Mouse (Mus musculus): Measurements from ENCODE around the gene Tbc1d2.
"Not testable (repeated sequence)": the region's sequence is repeated elsewhere in the genome, so short reads cannot be mapped to it uniquely, and the experiment has no call there.

Tbc1d2 gene

GRCm38 (mm10) chr4:46642924-46643675, 6.9 kb downstream of the Tbc1d2 start:
- DNase-seq (ENCODE audit: low read depth, low spot score), result no peak

- DNase-seq (ENCODE audit: low read depth, low spot score), result no peak
Observed at GRCm38 (mm10) chr4:46641283-46641682, 8.7 kb downstream of the Tbc1d2 start.

- DNase-seq (ENCODE audit: low read depth, low spot score), result no peak
Observed at GRCm38 (mm10) chr4:46639866-46640265, 10.1 kb downstream of the Tbc1d2 start.

GRCm38 (mm10) chr4:46637250-46637649, 12.8 kb downstream of the Tbc1d2 start:
- not testable (repeated sequence) for DNase-seq (ENCODE audit: low read depth, low spot score)

- DNase-seq (ENCODE audit: low read depth, low spot score), result no peak
Observed at GRCm38 (mm10) chr4:46635702-46636430, 14.1 kb downstream of the Tbc1d2 start.

GRCm38 (mm10) chr4:46634881-46635280, 15.1 kb downstream of the Tbc1d2 start:
- no peak for DNase-seq (ENCODE audit: low read depth, low spot score)

GRCm38 (mm10) chr4:46633565-46633964, 16.4 kb downstream of the Tbc1d2 start:
- not testable (repeated sequence) for DNase-seq (ENCODE audit: low read depth, low spot score)

- DNase-seq (ENCODE audit: low read depth, low spot score), result no peak
Observed at GRCm38 (mm10) chr4:46632465-46632864, 17.5 kb downstream of the Tbc1d2 start.

GRCm38 (mm10) chr4:46630390-46630789, 19.6 kb downstream of the Tbc1d2 start:
- no peak for DNase-seq (ENCODE audit: low read depth, low spot score)

- DNase-seq (ENCODE audit: low read depth, low spot score), result no peak
Observed at GRCm38 (mm10) chr4:46628873-46629272, 21.1 kb downstream of the Tbc1d2 start.

- DNase-seq (ENCODE audit: low read depth, low spot score), result no peak
Observed at GRCm38 (mm10) chr4:46628081-46628480, 21.9 kb downstream of the Tbc1d2 start.

- no peak for DNase-seq (ENCODE audit: low read depth, low spot score)
Observed at GRCm38 (mm10) chr4:46625101-46625500, 24.9 kb downstream of the Tbc1d2 start.

- DNase-seq (ENCODE audit: low read depth, low spot score), result no peak
Observed at GRCm38 (mm10) chr4:46623007-46623406, 27.0 kb downstream of the Tbc1d2 start.

GRCm38 (mm10) chr4:46620946-46621345, 29.1 kb downstream of the Tbc1d2 start:
- DNase-seq (ENCODE audit: low read depth, low spot score), result no peak

- no peak for DNase-seq (ENCODE audit: low read depth, low spot score)
Observed at GRCm38 (mm10) chr4:46620330-46620729, 29.7 kb downstream of the Tbc1d2 start.

GRCm38 (mm10) chr4:46618196-46618817, 31.7 kb downstream of the Tbc1d2 start:
- DNase-seq (ENCODE audit: low read depth, low spot score), result no peak

- no peak for DNase-seq (ENCODE audit: low read depth, low spot score)
Observed at GRCm38 (mm10) chr4:46617408-46617807, 32.6 kb downstream of the Tbc1d2 start.

- DNase-seq (ENCODE audit: low read depth, low spot score), result no peak
Observed at GRCm38 (mm10) chr4:46614641-46615040, 35.4 kb downstream of the Tbc1d2 start.

GRCm38 (mm10) chr4:46613618-46614017, 36.4 kb downstream of the Tbc1d2 start:
- no peak for DNase-seq (ENCODE audit: low read depth, low spot score)

- DNase-seq (ENCODE audit: low read depth, low spot score), result peak; percentile 80
Observed at GRCm38 (mm10) chr4:46611181-46611580, 38.8 kb downstream of the Tbc1d2 start.

- no peak for DNase-seq (ENCODE audit: low read depth, low spot score)
Observed at GRCm38 (mm10) chr4:46607601-46608000, 42.4 kb downstream of the Tbc1d2 start.

GRCm38 (mm10) chr4:46605451-46605850, 44.6 kb downstream of the Tbc1d2 start:
- no peak for DNase-seq (ENCODE audit: low read depth, low spot score)

GRCm38 (mm10) chr4:46602704-46603103, 47.3 kb downstream of the Tbc1d2 start:
- DNase-seq (ENCODE audit: low read depth, low spot score), result no peak

Data from embryo, embryonic 11.5 days (tissue).